26 mouse cellular contexts compared by ENCODE assay signal in genomic region chr6:123937930-123938329, GRCm38 (mm10).
DNase-seq lines count a peak whose midpoint lies in the region; ATAC-seq and TF ChIP-seq lines count a peak whose summit lies in the region.
"Had no signal": no experiment of that assay in that cellular context is flagged by ENCODE, and none has a peak within 500 bp of the region (broad histone marks: within the 10 kb centered on the region; RNA-seq: fewer than 3 reads in every experiment).

No protein-coding gene starts in this region.

- H3K4me3 ChIP-seq in intestine, postnatal 0 days (ENCODE audit: low read depth, low read length), result no peak overlapping the region
- H3K4me3 ChIP-seq: gastrocnemius, adult 2 months; heart, embryonic 12.5 days; heart, embryonic 15.5 days had no signal

- H3K4me1 ChIP-seq in intestine, postnatal 0 days (replicated peaks; ENCODE audit: control insufficient read depth, insufficient read depth, low read length), result no peaks in the 10 kb centered on the region
- H3K4me1 ChIP-seq: heart, embryonic 12.5 days; heart, embryonic 15.5 days had no signal

- peak; percentile 98 for ATAC-seq in granulocyte monocyte progenitor cell, adult 5-6 weeks (replicated peaks; ENCODE audit: poor library complexity, severe bottlenecking)
- ATAC-seq in neutrophil, adult 5-6 weeks (ENCODE audit: extremely low read depth, insufficient number of reproducible peaks, low FRiP score, poor library complexity, severe bottlenecking), result 0 out of 2 replicates have a peak, but pooled peaks have one; percentile 41
- no peak for ATAC-seq in intestine, postnatal 0 days
- ATAC-seq: activated CD4-positive, CD25-positive, alpha-beta regulatory T cell, adult 4 months; forebrain, embryonic 14.5 days; forebrain, postnatal 0 days; hindbrain, postnatal 0 days; inflammation-experienced regulatory T-cells, adult 6 months had no signal

- H3K9me3 ChIP-seq in intestine, postnatal 0 days (ENCODE audit: control insufficient read depth), result no peaks in the 10 kb centered on the region
- H3K9me3 ChIP-seq: heart, embryonic 15.5 days had no signal

- no peaks in the 10 kb centered on the region for H3K27me3 ChIP-seq in intestine, postnatal 0 days (replicated peaks; ENCODE audit: control insufficient read depth, insufficient read depth, low read length)
- H3K27me3 ChIP-seq: heart, embryonic 12.5 days; heart, embryonic 15.5 days had no signal

- no peak for TF ChIP-seq CTCF in intestine, postnatal 0 days (IDR thresholded peaks at IDR 0.05; ENCODE audit: low read depth)

- no peaks in the 10 kb centered on the region for H3K36me3 ChIP-seq in intestine, postnatal 0 days (ENCODE audit: control insufficient read depth, insufficient read depth)
- H3K36me3 ChIP-seq: heart, embryonic 12.5 days; heart, embryonic 15.5 days had no signal

- peak; percentile 10 to 18 for DNase-seq in spleen, postnatal 36 days (ENCODE audit: low spot score in 2 of 2)
- no peak for DNase-seq in spleen, adult 12 weeks (ENCODE audit: low spot score)
- DNase-seq in lung, postnatal 14 days, result no peak
- DNase-seq in gastrocnemius, postnatal 14 days, result no peak
- DNase-seq: adrenal gland, adult 8-10 months; adrenal gland, postnatal 25 days; cerebellum, adult 11-12 months; cerebellum, adult 8-10 months; cerebellum, postnatal 10 days; cerebellum, postnatal 36 days; forebrain, postnatal 0 days; gastrocnemius, adult 2 months; gastrocnemius, postnatal 25 days; heart, adult 18-20 months; heart, postnatal 10 days; heart, postnatal 36 days had no signal

- H3K4me2 ChIP-seq in intestine, postnatal 0 days (replicated peaks; ENCODE audit: low read depth), result no peak overlapping the region
- H3K4me2 ChIP-seq: heart, embryonic 12.5 days; heart, embryonic 15.5 days; hindbrain, embryonic 14.5 days had no signal

- intact Hi-C loops in gastrocnemius, postnatal 14 days (cut with DNase I; ENCODE audit: low total_unique reads), result loop anchor here (10.0 kb wide), 1 partner anchor 327 kb away; no protein-coding TSS in a partner anchor

- no peak overlapping the region for H3K9ac ChIP-seq in intestine, postnatal 0 days (ENCODE audit: low read depth, low read length)
- H3K9ac ChIP-seq: forebrain, postnatal 0 days; heart, embryonic 12.5 days; heart, embryonic 15.5 days; hindbrain, embryonic 14.5 days had no signal

- no peak overlapping the region for H3K27ac ChIP-seq in intestine, postnatal 0 days (ENCODE audit: low read depth, low read length)
- H3K27ac ChIP-seq: gastrocnemius, adult 2 months; heart, embryonic 15.5 days; hindbrain, embryonic 14.5 days; hindbrain, postnatal 0 days had no signal

- WGBS in intestine, postnatal 0 days, result 81% methylated on average over 2 of the region's 2 CpGs

Comparison
In these comparisons a context has a peak if more than half of its experiments do, and no peak if none do; other contexts are left out.
1. DNase-seq: peak in spleen, postnatal 36 days (2 of 2); none in spleen, adult 12 weeks (single experiment), lung, postnatal 14 days (single experiment) and gastrocnemius, postnatal 14 days (single experiment).